Mouse (Mus musculus): ENCODE measurements around the gene Olfr689.
A peak's percentile ranks its signal among the peaks of the same experiment; 100 is the strongest.
"Not testable (repeated sequence)": the region's sequence is repeated elsewhere in the genome, so short reads cannot be mapped to it uniquely, and the experiment has no call there.

Olfr689 gene

GRCm38 (mm10) chr7:105310865-105311264 lies at the start of gene Olfr689:
Gene Olfr689 (plus strand): TSS chr7:105311165.
- no peak for DNase-seq

GRCm38 (mm10) chr7:105272426-105272825 lies 38.5 kb upstream of the Olfr689 start:
- no peak for DNase-seq

- DNase-seq, result no peak
Observed at GRCm38 (mm10) chr7:105287795-105288194, 23.2 kb upstream of the Olfr689 start, which contains the start of gene Olfr688. Gene Olfr688 (plus strand): TSS chr7:105288095.

GRCm38 (mm10) chr7:105290051-105290450 lies 20.9 kb upstream of the Olfr689 start:
- DNase-seq, result no peak

GRCm38 (mm10) chr7:105325302-105325701 lies 14.3 kb downstream of the Olfr689 start:
- DNase-seq, result peak; percentile 7

GRCm38 (mm10) chr7:105334004-105334403 lies 23.0 kb downstream of the Olfr689 start, which contains the start of gene Olfr690:
Gene Olfr690 (minus strand): TSS chr7:105334104.
- DNase-seq, result no peak

GRCm38 (mm10) chr7:105342170-105342569 lies 31.2 kb downstream of the Olfr689 start, which contains the start of gene Olfr691:
Gene Olfr691 (minus strand): TSS chr7:105342270.
- no peak for DNase-seq

GRCm38 (mm10) chr7:105342752-105343151 lies 31.8 kb downstream of the Olfr689 start:
- DNase-seq, result no peak

- DNase-seq, result not testable (repeated sequence)
Observed at GRCm38 (mm10) chr7:105356064-105356463, 45.1 kb downstream of the Olfr689 start.

- not testable (repeated sequence) for DNase-seq
Observed at GRCm38 (mm10) chr7:105356487-105356886, 45.5 kb downstream of the Olfr689 start.

GRCm38 (mm10) chr7:105361713-105362112 lies 50.7 kb downstream of the Olfr689 start:
- DNase-seq, result no peak

GRCm38 (mm10) chr7:105367268-105367667 lies 56.3 kb downstream of the Olfr689 start:
- DNase-seq, result no peak

- DNase-seq, result no peak
Observed at GRCm38 (mm10) chr7:105367930-105368329, 57.0 kb downstream of the Olfr689 start, which contains the start of gene Olfr692. Gene Olfr692 (plus strand): TSS chr7:105368230.

GRCm38 (mm10) chr7:105368521-105368920 lies 57.6 kb downstream of the Olfr689 start:
- no peak for DNase-seq

Data from kidney, adult 9 months (tissue).